Mouse (Mus musculus): ENCODE results near the gene Fbxl12. TPM values are rescaled to one million over a fixed set of nuclear protein-coding genes. Genes with fewer than 3 reads are reported as not detected.

Gene Fbxl12
- total RNA-seq, 2 experiments from 2014 or later: 18.0 to 19.5 TPM

DNA sequence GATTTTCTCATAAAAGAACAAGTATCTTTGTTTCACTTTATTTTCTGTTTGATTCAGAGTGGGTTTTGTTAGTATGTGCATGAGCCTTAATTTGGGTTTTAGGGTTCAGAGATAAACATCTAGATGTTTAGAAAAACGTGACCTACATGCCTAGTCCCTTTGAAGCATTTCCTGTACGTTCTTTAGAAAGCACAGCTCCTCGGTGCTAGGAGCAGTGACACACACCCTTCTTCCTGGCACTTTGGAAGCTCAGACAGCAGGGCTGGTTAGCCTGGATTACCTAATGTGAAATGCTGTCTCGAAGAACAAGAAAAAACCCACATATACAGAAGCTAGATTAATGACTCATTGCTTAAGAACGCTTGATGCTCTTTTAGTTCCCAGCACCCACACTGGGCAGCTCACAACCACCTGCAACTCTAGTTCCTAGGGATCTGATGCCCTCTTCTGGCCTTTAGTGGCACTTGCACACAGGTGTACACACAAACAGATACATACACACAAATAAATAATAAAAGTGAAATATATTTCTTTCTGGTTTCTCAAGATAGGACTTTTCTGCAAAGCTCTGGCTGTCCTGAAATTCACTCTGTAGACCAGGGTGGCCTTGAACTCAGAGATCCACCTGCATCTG is 34.6 kb downstream of the Fbxl12 start:
- no peak for DNase-seq (ENCODE audit: extremely low spot score in 1 of 2, low spot score in 2 of 2)
- intact Hi-C loops (cut with DNase I): no loop called here

DNA sequence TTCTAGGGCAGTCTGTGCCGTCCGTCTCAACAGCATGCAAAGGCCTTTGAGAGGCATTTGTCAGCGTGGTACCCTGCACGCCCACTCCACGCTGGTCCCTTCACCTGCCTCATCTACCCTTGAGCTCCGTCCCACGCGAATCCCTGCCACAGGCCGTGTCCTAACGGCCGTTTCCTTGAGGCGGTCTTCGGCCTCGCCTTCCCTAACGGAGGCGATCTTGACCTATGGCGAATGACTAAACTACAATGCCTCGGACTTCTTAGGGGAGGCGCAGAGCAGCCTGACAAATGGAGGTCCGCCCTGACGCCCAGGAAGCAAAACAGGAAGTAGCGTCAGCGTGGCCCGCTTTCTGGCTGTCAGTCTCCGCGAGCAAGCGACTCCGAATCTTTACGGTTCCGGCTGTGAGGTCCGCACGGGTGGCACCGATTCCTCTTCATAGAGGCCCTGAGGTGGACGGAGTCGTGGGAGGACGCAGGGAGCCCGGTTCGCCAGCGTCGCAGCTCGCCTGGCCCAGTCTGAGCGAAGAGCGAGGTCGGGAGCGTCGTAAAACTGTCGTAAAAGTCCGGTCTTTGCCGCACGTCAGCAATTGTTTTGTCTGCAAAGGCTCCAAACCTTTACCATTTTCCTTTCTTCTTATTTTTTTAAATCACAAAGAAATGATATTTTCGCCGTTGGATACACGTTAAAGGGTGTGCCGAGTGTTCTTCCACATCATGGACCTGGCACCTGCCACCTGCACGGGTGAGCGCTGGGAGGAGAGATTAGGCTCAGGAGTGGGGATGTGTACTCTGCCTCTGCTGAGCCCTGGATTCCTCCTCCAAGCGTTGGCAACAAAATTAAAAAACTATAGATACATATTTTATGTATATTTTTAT is 37.2 kb downstream of the Fbxl12 start:
- intact Hi-C loops (cut with DNase I): no loop called here
- DNase-seq (ENCODE audit: extremely low spot score in 1 of 2, low spot score in 2 of 2): peak; percentile 82 to 90

GRCm38 (mm10) chr9:20606269-20606668 is 38.3 kb downstream of the Fbxl12 start:
- intact Hi-C loops (cut with DNase I): no loop called here

GRCm38 (mm10) chr9:20601270-20601669 is 43.3 kb downstream of the Fbxl12 start:
- intact Hi-C loops (cut with DNase I): no loop called here
- DNase-seq (ENCODE audit: extremely low spot score in 1 of 2, low spot score in 2 of 2): no peak

More at GRCm38 (mm10) chr9:20606269-20606668, 38.3 kb downstream of the Fbxl12 start:
- DNase-seq (ENCODE audit: extremely low spot score in 1 of 2, low spot score in 2 of 2): no peak

- peak; percentile 99 for DNase-seq (ENCODE audit: extremely low spot score in 1 of 2, low spot score in 2 of 2)
- intact Hi-C loops (cut with DNase I): loop anchor here (10.0 kb wide), 1 partner anchor 86 kb away; the partner anchor contains the start of gene Zfp426
These were observed 63.4 kb downstream of the Fbxl12 start, which contains the start of gene Zfp846 for GRCm38 (mm10) chr9:20581175-20581634. Zfp846 (plus strand) TSS chr9:20581291.

- intact Hi-C loops (cut with DNase I): no loop called here
- DNase-seq (ENCODE audit: extremely low spot score in 1 of 2, low spot score in 2 of 2): no peak
These were observed 68.0 kb downstream of the Fbxl12 start for GRCm38 (mm10) chr9:20576591-20576990.

DNA sequence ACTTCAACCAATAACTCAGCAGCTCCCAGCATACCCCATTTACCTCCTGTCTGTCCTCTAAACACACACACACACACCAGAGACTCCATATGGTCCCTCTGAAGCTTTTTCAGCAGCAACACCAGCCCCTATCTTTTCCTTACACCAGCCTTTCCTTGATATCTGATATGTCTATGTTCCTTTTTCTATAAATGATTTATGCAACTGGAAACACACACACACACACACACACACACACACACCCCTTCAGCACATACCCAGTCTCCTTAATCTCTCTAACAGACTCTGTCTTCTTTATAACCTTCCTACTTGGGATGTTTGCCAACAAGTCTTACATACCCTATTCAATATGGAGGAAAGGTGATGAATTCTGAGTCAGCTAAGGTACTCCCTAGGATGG is 73.5 kb downstream of the Fbxl12 start:
- no peak for DNase-seq (ENCODE audit: extremely low spot score in 1 of 2, low spot score in 2 of 2)

More for the DNA sequence above, 73.5 kb downstream of the Fbxl12 start:
- intact Hi-C loops (cut with DNase I): no loop called here

Other genes starting within 250 kb of the Fbxl12 start
- gene Zfp26, start 184.6 kb downstream of the Fbxl12 start, total RNA-seq (2021): 10 to 100 TPM; 30.9 to 31.5 TPM
- gene Zfp426, start 152.0 kb downstream of the Fbxl12 start, total RNA-seq (2021): 10 to 100 TPM; 30.0 to 33.5 TPM
- 10 to 100 TPM; 54.4 to 56.7 TPM for gene Zfp266, start 123.3 kb downstream of the Fbxl12 start, total RNA-seq (2021)
- 10 to 100 TPM; 33.9 to 35.9 TPM for gene Zfp846, start 63.5 kb downstream of the Fbxl12 start, total RNA-seq (2021)
- 100 to 1,000 TPM; 326 to 331 TPM for gene Ubl5, start 1.9 kb downstream of the Fbxl12 start, total RNA-seq (2021)
- gene Pin1, start 7.3 kb upstream of the Fbxl12 start, total RNA-seq (2021): 10 to 100 TPM; 38.7 to 40.0 TPM
- gene Olfm2, start 101.6 kb upstream of the Fbxl12 start, total RNA-seq (2021): 100 to 1,000 TPM; 221 to 232 TPM
- gene Col5a3, start 170.3 kb upstream of the Fbxl12 start, total RNA-seq (2021): 1 to 10 TPM in 1 of 2 experiments, under 1 TPM in 1; 0.99 to 1.6 TPM
- gene Rdh8, start 173.7 kb upstream of the Fbxl12 start, total RNA-seq (2021): not detected
- 10 to 100 TPM; 48.8 to 50.5 TPM for gene A230050P20Rik, start 223.9 kb upstream of the Fbxl12 start, total RNA-seq (2021)
- gene Angptl6, start 235.0 kb upstream of the Fbxl12 start, total RNA-seq (2021): 1 to 10 TPM; 8.8 to 9.7 TPM
- gene Ppan, start 243.4 kb upstream of the Fbxl12 start, total RNA-seq (2021): 10 to 100 TPM; 27.8 to 30.0 TPM

Data from left cerebral cortex, postnatal 10 days (tissue).